Mouse (Mus musculus): ENCODE results near the gene Defb19. TPM values are rescaled to one million over a fixed set of nuclear protein-coding genes. Genes with fewer than 3 reads are reported as not detected.

Defb19 gene
- total and polyA plus RNA-seq, 3 experiments = not detected

DNA sequence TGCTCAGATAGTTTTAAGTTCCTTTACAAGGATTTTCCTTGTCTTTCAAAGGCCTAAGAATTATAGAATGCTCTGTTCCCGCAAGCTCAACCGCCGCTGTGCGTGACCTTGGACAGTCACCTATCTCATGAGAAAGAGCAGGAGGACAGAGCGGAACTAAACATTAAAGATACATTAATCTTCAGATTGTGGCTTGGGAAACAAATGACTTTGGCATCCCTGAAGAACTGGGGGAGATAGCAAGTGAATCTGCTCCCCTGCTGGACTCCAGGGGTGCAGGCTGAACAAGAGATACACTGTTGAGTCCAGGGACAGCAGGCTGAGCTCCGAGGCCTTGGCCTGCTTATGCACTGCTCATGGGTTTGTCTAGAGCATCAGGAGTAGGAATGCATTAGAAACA lies 20.0 kb upstream of the Defb19 start:
- no peaks in the 10 kb centered on the region for H3K79me2 ChIP-seq (ENCODE audit: control insufficient read depth, insufficient read depth, low read length, poor library complexity)
- peaks cover 0 to 7% of the 10 kb centered on the region in 2 experiments; a peak in 1 of 4 replicates for H3K4me1 ChIP-seq (ENCODE audit: control insufficient read depth in 1 of 2, insufficient read depth in 2 of 2, low read length in 2 of 2)
- no peak for DNase-seq (ENCODE audit: low read depth, low spot score)
- no peak overlapping the region for H3K4me3 ChIP-seq (ENCODE audit: control insufficient read depth in 1 of 2, insufficient read depth in 1 of 2, low read depth in 2 of 2, low read length in 2 of 2)
- H3K9ac ChIP-seq (ENCODE audit: control insufficient read depth, low read depth, low read length, poor library complexity, severe bottlenecking) = no peak overlapping the region
- no peaks in the 10 kb centered on the region; a peak in 2 of 4 replicates for H3K27me3 ChIP-seq (ENCODE audit: control insufficient read depth in 1 of 2, insufficient read depth in 2 of 2, low read length in 2 of 2)
- H3K27ac ChIP-seq (ENCODE audit: control insufficient read depth, low read depth, low read length) = no peak overlapping the region
- H3K9me3 ChIP-seq (replicated peaks; ENCODE audit: insufficient read depth, low read length) = no peaks in the 10 kb centered on the region
- no peak for TF ChIP-seq ELF1 (IDR thresholded peaks at IDR 0.05; ENCODE audit: low read depth, low read length)
- no peak for TF ChIP-seq SIN3A (IDR thresholded peaks at IDR 0.05; ENCODE audit: low read length)
- no peak for TF ChIP-seq ZKSCAN1 (IDR thresholded peaks at IDR 0.05; ENCODE audit: low read depth, low read length)
- no peak for TF ChIP-seq POLR2AphosphoS5 (IDR thresholded peaks at IDR 0.05; ENCODE audit: borderline replicate concordance, low read depth, low read length)
- TF ChIP-seq TCF12 (IDR thresholded peaks at IDR 0.05; ENCODE audit: low read depth, low read length) = no peak
- no peak for TF ChIP-seq MAZ (IDR thresholded peaks at IDR 0.05; ENCODE audit: low read depth, low read length)
- TF ChIP-seq MYC (IDR thresholded peaks at IDR 0.05; ENCODE audit: low read depth, low read length) = no peak
- no peak for TF ChIP-seq MYB (IDR thresholded peaks at IDR 0.05; ENCODE audit: low read depth, low read length)
- TF ChIP-seq RCOR1 (IDR thresholded peaks at IDR 0.05; ENCODE audit: low read depth, low read length) = no peak
- no peak for TF ChIP-seq GATA1 (IDR thresholded peaks at IDR 0.05; ENCODE audit: low read depth, low read length)
- TF ChIP-seq CTCF (IDR thresholded peaks at IDR 0.05 in 2 of 3, conservative IDR thresholded peaks at IDR 0.05 in 1 of 3; ENCODE audit: control insufficient read depth in 1 of 3, insufficient read depth in 1 of 3, low read depth in 2 of 3, low read length in 3 of 3, poor library complexity in 1 of 3, severe bottlenecking in 1 of 3) = no peak
- TF ChIP-seq RAD21 (IDR thresholded peaks at IDR 0.05; ENCODE audit: low read depth, low read length) = no peak
- TF ChIP-seq ZC3H11A (IDR thresholded peaks at IDR 0.05; ENCODE audit: low read depth, low read length) = no peak
- no peak for TF ChIP-seq USF1 (IDR thresholded peaks at IDR 0.05; ENCODE audit: low read depth, low read length)
- no peak for TF ChIP-seq ZMIZ1 (IDR thresholded peaks at IDR 0.05; ENCODE audit: low read depth, low read length)
- TF ChIP-seq E2F4 (IDR thresholded peaks at IDR 0.05; ENCODE audit: borderline replicate concordance, low read depth, low read length) = no peak
- H3K36me3 ChIP-seq (ENCODE audit: control insufficient read depth in 1 of 2, insufficient read depth in 2 of 2, low read length in 2 of 2) = peaks cover 0 to 3% of the 10 kb centered on the region in 2 experiments; a peak in 2 of 4 replicates

GRCm38 (mm10) chr2:152599299-152599698 lies 19.2 kb upstream of the Defb19 start, which contains the start of gene Defb45:
TSS of gene Defb45 (minus strand) at chr2:152599399.
- TF ChIP-seq GATA1 (IDR thresholded peaks at IDR 0.05; ENCODE audit: low read depth, low read length) = no peak
- no peak for TF ChIP-seq MAX (IDR thresholded peaks at IDR 0.05; ENCODE audit: low read length)
- TF ChIP-seq TCF12 (IDR thresholded peaks at IDR 0.05; ENCODE audit: low read depth, low read length) = no peak
- no peak for TF ChIP-seq USF1 (IDR thresholded peaks at IDR 0.05; ENCODE audit: low read depth, low read length)
- no peak for TF ChIP-seq TAL1 (IDR thresholded peaks at IDR 0.05; ENCODE audit: low read length)
- TF ChIP-seq ZKSCAN1 (IDR thresholded peaks at IDR 0.05; ENCODE audit: low read depth, low read length) = no peak
- TF ChIP-seq SIN3A (IDR thresholded peaks at IDR 0.05; ENCODE audit: low read length) = no peak
- TF ChIP-seq POLR2AphosphoS5 (IDR thresholded peaks at IDR 0.05; ENCODE audit: borderline replicate concordance, low read depth, low read length) = no peak
- no peak for TF ChIP-seq ETS1 (IDR thresholded peaks at IDR 0.05; ENCODE audit: low read depth, low read length)
- no peak for TF ChIP-seq NELFE (IDR thresholded peaks at IDR 0.05; ENCODE audit: low read depth, low read length)
- no peak for TF ChIP-seq ZNF384 (IDR thresholded peaks at IDR 0.05; ENCODE audit: low read depth, low read length)
- TF ChIP-seq GABPA (IDR thresholded peaks at IDR 0.05; ENCODE audit: low read depth, low read length) = no peak
- TF ChIP-seq MYB (IDR thresholded peaks at IDR 0.05; ENCODE audit: low read depth, low read length) = no peak
- no peak for TF ChIP-seq USF2 (IDR thresholded peaks at IDR 0.05; ENCODE audit: borderline replicate concordance in 1 of 2, insufficient read depth in 1 of 2, low read depth in 1 of 2, low read length in 2 of 2)
- no peak for TF ChIP-seq EP300 (IDR thresholded peaks at IDR 0.05; ENCODE audit: low read depth in 1 of 2, low read length in 2 of 2)
- TF ChIP-seq CHD2 (IDR thresholded peaks at IDR 0.05; ENCODE audit: low read length) = no peak
- TF ChIP-seq E2F4 (IDR thresholded peaks at IDR 0.05; ENCODE audit: borderline replicate concordance, low read depth, low read length) = no peak
- no peaks in the 10 kb centered on the region; a peak in 3 of 4 replicates for H3K27me3 ChIP-seq (ENCODE audit: control insufficient read depth in 1 of 2, insufficient read depth in 2 of 2, low read length in 2 of 2)

More at GRCm38 (mm10) chr2:152599299-152599698, 19.2 kb upstream of the Defb19 start, which contains the start of gene Defb45:
- Histone ChIP-seq H3K9me3 (replicated peaks; ENCODE audit: insufficient read depth, low read length) (no peaks in the 10 kb centered on the region), H3K27ac (ENCODE audit: control insufficient read depth, low read depth, low read length) (no peak within 1 kb of the TSS), H3K36me3 (ENCODE audit: control insufficient read depth in 1 of 2, insufficient read depth in 2 of 2, low read length in 2 of 2) (peaks cover 0 to 3% of the 10 kb centered on the region in 2 experiments; a peak in 2 of 4 replicates), H3K79me2 (ENCODE audit: control insufficient read depth, insufficient read depth, low read length, poor library complexity) (no peaks in the 10 kb centered on the region), H3K4me3 (ENCODE audit: control insufficient read depth in 1 of 2, insufficient read depth in 1 of 2, low read depth in 2 of 2, low read length in 2 of 2) (no peak within 1 kb of the TSS), H3K4me1 (ENCODE audit: control insufficient read depth in 1 of 2, insufficient read depth in 2 of 2, low read length in 2 of 2) (peaks cover 0 to 7% of the 10 kb centered on the region in 2 experiments; a peak in 1 of 4 replicates), H3K9ac (ENCODE audit: control insufficient read depth, low read depth, low read length, poor library complexity, severe bottlenecking) (no peak within 1 kb of the TSS)
- no peak for DNase-seq (ENCODE audit: low read depth, low spot score)
